14 mouse cellular contexts compared by ENCODE assay signal in genomic region chr3:44705666-44706065, GRCm38 (mm10).
"Had no signal": no experiment of that assay in that cellular context is flagged by ENCODE, and none has a peak within 500 bp of the region (broad histone marks: within the 10 kb centered on the region; RNA-seq: fewer than 3 reads in every experiment).

No protein-coding gene starts in this region.

- ATAC-seq: liver, postnatal 0 days had no signal

- H3K9me3 ChIP-seq: limb, embryonic 15.5 days; liver, embryonic 13.5 days; midbrain, embryonic 10.5 days; neural tube, embryonic 12.5 days had no signal

- H3K27me3 ChIP-seq: limb, embryonic 15.5 days; liver, embryonic 13.5 days; neural tube, embryonic 12.5 days had no signal

- H3K4me1 ChIP-seq: limb, embryonic 15.5 days; liver, embryonic 13.5 days; midbrain, embryonic 10.5 days; neural tube, embryonic 12.5 days had no signal

- H3K4me3 ChIP-seq: limb, embryonic 15.5 days; liver, embryonic 13.5 days; midbrain, embryonic 10.5 days; neural tube, embryonic 12.5 days had no signal

- H3K27ac ChIP-seq: limb, embryonic 15.5 days; liver, embryonic 13.5 days; midbrain, embryonic 10.5 days; neural tube, embryonic 12.5 days; stomach, postnatal 0 days had no signal

- H3K36me3 ChIP-seq: limb, embryonic 15.5 days; liver, embryonic 13.5 days; midbrain, embryonic 10.5 days; neural tube, embryonic 12.5 days had no signal

- H3K9ac ChIP-seq: limb, embryonic 15.5 days; liver, embryonic 13.5 days; liver, postnatal 0 days; neural tube, embryonic 12.5 days had no signal

- DNase-seq: kidney, adult 11 months; kidney, postnatal 25 days; layer of hippocampus, adult 9-11 months; layer of hippocampus, postnatal 36 days; left cerebral cortex, postnatal 4 days; liver, embryonic 13.5 days; liver, postnatal 0 days; lung, postnatal 36 days; midbrain, embryonic 14.5 days; thymus, postnatal 4 days had no signal

- H3K4me2 ChIP-seq: limb, embryonic 15.5 days; liver, embryonic 13.5 days; neural tube, embryonic 12.5 days had no signal
